Mouse (Mus musculus): Measurements from ENCODE around the gene Ccdc116. TPM values are rescaled to one million over a fixed set of nuclear protein-coding genes. Genes with fewer than 3 reads are reported as not detected.

Ccdc116 gene
- 0.20 and 0.44 TPM in 2 replicates for polyA plus RNA-seq (2015; fragmentation: Nextera tagmentation; extraction: Ambion mirVana)

- WGBS: under 1% methylated on average over 34 of the region's 34 CpGs
- H3K4me2 ChIP-seq (ENCODE audit: low read depth, low read length): peak within 1 kb of the TSS; percentile 99
- peak within 1 kb of the TSS; percentile 66 for H3K4me3 ChIP-seq (ENCODE audit: low read length)
- H3K36me3 ChIP-seq (ENCODE audit: control insufficient read depth, insufficient read depth, low read length): no peaks in the 10 kb centered on the region; the same call in 1 of the 2 replicates
- no peaks in the 10 kb centered on the region for H3K9me3 ChIP-seq (ENCODE audit: control insufficient read depth, low read length)
- no peak within 1 kb of the TSS for H3K27ac ChIP-seq (ENCODE audit: low read length)
- ATAC-seq (ENCODE audit: low read depth): peak; percentile 87
- no peaks in the 10 kb centered on the region for H3K27me3 ChIP-seq (ENCODE audit: control insufficient read depth, insufficient read depth, low read depth, low read length)
- peak within 1 kb of the TSS; percentile 67 for H3K9ac ChIP-seq (ENCODE audit: low read length)
- peaks cover 13% of the 10 kb centered on the region for H3K4me1 ChIP-seq (replicated peaks; ENCODE audit: control insufficient read depth, insufficient read depth, low read length)
These were observed at the start of gene Ccdc116 for GRCm38 (mm10) chr16:17146772-17147235. TSS of gene Ccdc116 (minus strand) at chr16:17147229.

GRCm38 (mm10) chr16:17193823-17194222 lies 46.8 kb upstream of the Ccdc116 start:
- H3K9me3 ChIP-seq (ENCODE audit: control insufficient read depth, low read length): no peaks in the 10 kb centered on the region
- H3K4me2 ChIP-seq (ENCODE audit: low read depth, low read length): no peak overlapping the region
- WGBS: 93% methylated on average over 4 of the region's 4 CpGs
- H3K36me3 ChIP-seq (ENCODE audit: control insufficient read depth, insufficient read depth, low read length): no peaks in the 10 kb centered on the region
- no peak overlapping the region for H3K4me3 ChIP-seq (ENCODE audit: low read length)
- no peak overlapping the region for H3K9ac ChIP-seq (ENCODE audit: low read length)
- no peaks in the 10 kb centered on the region for H3K4me1 ChIP-seq (replicated peaks; ENCODE audit: control insufficient read depth, insufficient read depth, low read length)
- no peaks in the 10 kb centered on the region for H3K27me3 ChIP-seq (ENCODE audit: control insufficient read depth, insufficient read depth, low read depth, low read length)
- ATAC-seq (ENCODE audit: low read depth): no peak
- no peak overlapping the region for H3K27ac ChIP-seq (ENCODE audit: low read length)

- Histone ChIP-seq H3K4me1 (replicated peaks; ENCODE audit: control insufficient read depth, insufficient read depth, low read length) (no peaks in the 10 kb centered on the region), H3K4me3 (ENCODE audit: low read length) (no peak overlapping the region), H3K9me3 (ENCODE audit: control insufficient read depth, low read length) (no peaks in the 10 kb centered on the region), H3K4me2 (ENCODE audit: low read depth, low read length) (no peak overlapping the region), H3K36me3 (ENCODE audit: control insufficient read depth, insufficient read depth, low read length) (peaks cover 6% of the 10 kb centered on the region), H3K9ac (ENCODE audit: low read length) (no peak overlapping the region), H3K27ac (ENCODE audit: low read length) (no peak overlapping the region), H3K27me3 (ENCODE audit: control insufficient read depth, insufficient read depth, low read depth, low read length) (no peaks in the 10 kb centered on the region)
- ATAC-seq (ENCODE audit: low read depth): no peak
These were observed 38.4 kb upstream of the Ccdc116 start for GRCm38 (mm10) chr16:17185475-17185874.

GRCm38 (mm10) chr16:17183003-17183402 lies 36.0 kb upstream of the Ccdc116 start:
- WGBS: 71% methylated on average over 3 of the region's 3 CpGs
- Histone ChIP-seq H3K4me1 (replicated peaks; ENCODE audit: control insufficient read depth, insufficient read depth, low read length) (no peaks in the 10 kb centered on the region), H3K9ac (ENCODE audit: low read length) (no peak overlapping the region), H3K4me2 (ENCODE audit: low read depth, low read length) (no peak overlapping the region), H3K4me3 (ENCODE audit: low read length) (no peak overlapping the region), H3K9me3 (ENCODE audit: control insufficient read depth, low read length) (no peaks in the 10 kb centered on the region), H3K36me3 (ENCODE audit: control insufficient read depth, insufficient read depth, low read length) (peaks cover 6% of the 10 kb centered on the region), H3K27ac (ENCODE audit: low read length) (no peak overlapping the region), H3K27me3 (ENCODE audit: control insufficient read depth, insufficient read depth, low read depth, low read length) (no peaks in the 10 kb centered on the region)
- no peak for ATAC-seq (ENCODE audit: low read depth)

GRCm38 (mm10) chr16:17182136-17182535 lies 35.1 kb upstream of the Ccdc116 start:
- WGBS: 72% methylated on average over 2 of the region's 2 CpGs
- H3K27ac ChIP-seq (ENCODE audit: low read length): no peak overlapping the region
- H3K9ac ChIP-seq (ENCODE audit: low read length): no peak overlapping the region
- no peak overlapping the region for H3K4me3 ChIP-seq (ENCODE audit: low read length)
- ATAC-seq (ENCODE audit: low read depth): no peak
- no peaks in the 10 kb centered on the region for H3K4me1 ChIP-seq (replicated peaks; ENCODE audit: control insufficient read depth, insufficient read depth, low read length)
- H3K4me2 ChIP-seq (ENCODE audit: low read depth, low read length): no peak overlapping the region
- H3K36me3 ChIP-seq (ENCODE audit: control insufficient read depth, insufficient read depth, low read length): peaks cover 6% of the 10 kb centered on the region
- no peaks in the 10 kb centered on the region for H3K9me3 ChIP-seq (ENCODE audit: control insufficient read depth, low read length)
- no peaks in the 10 kb centered on the region for H3K27me3 ChIP-seq (ENCODE audit: control insufficient read depth, insufficient read depth, low read depth, low read length)

- Histone ChIP-seq H3K4me3 (ENCODE audit: low read length) (no peak overlapping the region), H3K36me3 (ENCODE audit: control insufficient read depth, insufficient read depth, low read length) (peaks cover 2% of the 10 kb centered on the region), H3K4me1 (replicated peaks; ENCODE audit: control insufficient read depth, insufficient read depth, low read length) (no peaks in the 10 kb centered on the region), H3K27me3 (ENCODE audit: control insufficient read depth, insufficient read depth, low read depth, low read length) (no peaks in the 10 kb centered on the region), H3K4me2 (ENCODE audit: low read depth, low read length) (no peak overlapping the region), H3K9ac (ENCODE audit: low read length) (no peak overlapping the region), H3K27ac (ENCODE audit: low read length) (no peak overlapping the region), H3K9me3 (ENCODE audit: control insufficient read depth, low read length) (no peaks in the 10 kb centered on the region)
- ATAC-seq (ENCODE audit: low read depth): no peak
- 74% methylated on average over 4 of the region's 4 CpGs for WGBS
These were observed 34.4 kb upstream of the Ccdc116 start for GRCm38 (mm10) chr16:17181382-17181781.

GRCm38 (mm10) chr16:17179706-17180105 lies 32.7 kb upstream of the Ccdc116 start:
- H3K9ac ChIP-seq (ENCODE audit: low read length): no peak overlapping the region
- no peaks in the 10 kb centered on the region for H3K9me3 ChIP-seq (ENCODE audit: control insufficient read depth, low read length)
- H3K4me2 ChIP-seq (ENCODE audit: low read depth, low read length): no peak overlapping the region
- H3K27ac ChIP-seq (ENCODE audit: low read length): no peak overlapping the region
- ATAC-seq (ENCODE audit: low read depth): no peak
- 85% methylated on average over 3 of the region's 3 CpGs for WGBS
- H3K4me3 ChIP-seq (ENCODE audit: low read length): no peak overlapping the region
- H3K4me1 ChIP-seq (replicated peaks; ENCODE audit: control insufficient read depth, insufficient read depth, low read length): no peaks in the 10 kb centered on the region
- H3K36me3 ChIP-seq (ENCODE audit: control insufficient read depth, insufficient read depth, low read length): peaks cover 7% of the 10 kb centered on the region
- H3K27me3 ChIP-seq (ENCODE audit: control insufficient read depth, insufficient read depth, low read depth, low read length): no peaks in the 10 kb centered on the region

- Histone ChIP-seq H3K4me1 (replicated peaks; ENCODE audit: control insufficient read depth, insufficient read depth, low read length) (no peaks in the 10 kb centered on the region), H3K27me3 (ENCODE audit: control insufficient read depth, insufficient read depth, low read depth, low read length) (no peaks in the 10 kb centered on the region), H3K9ac (ENCODE audit: low read length) (no peak overlapping the region), H3K27ac (ENCODE audit: low read length) (no peak overlapping the region), H3K9me3 (ENCODE audit: control insufficient read depth, low read length) (no peaks in the 10 kb centered on the region), H3K4me3 (ENCODE audit: low read length) (no peak overlapping the region), H3K4me2 (ENCODE audit: low read depth, low read length) (no peak overlapping the region), H3K36me3 (ENCODE audit: control insufficient read depth, insufficient read depth, low read length) (peaks cover 15% of the 10 kb centered on the region)
- 100% methylated on average over 1 of the region's 1 CpGs for WGBS
- no peak for ATAC-seq (ENCODE audit: low read depth)
These were observed 30.7 kb upstream of the Ccdc116 start for GRCm38 (mm10) chr16:17177623-17178170.

GRCm38 (mm10) chr16:17175765-17176164 lies 28.7 kb upstream of the Ccdc116 start:
- peaks cover 22% of the 10 kb centered on the region for H3K36me3 ChIP-seq (ENCODE audit: control insufficient read depth, insufficient read depth, low read length)
- WGBS: 71% methylated on average over 2 of the region's 2 CpGs

More at GRCm38 (mm10) chr16:17175765-17176164, 28.7 kb upstream of the Ccdc116 start:
- no peak for ATAC-seq (ENCODE audit: low read depth)
- no peak overlapping the region for H3K4me3 ChIP-seq (ENCODE audit: low read length)
- H3K9ac ChIP-seq (ENCODE audit: low read length): no peak overlapping the region
- no peaks in the 10 kb centered on the region for H3K4me1 ChIP-seq (replicated peaks; ENCODE audit: control insufficient read depth, insufficient read depth, low read length)
- no peaks in the 10 kb centered on the region for H3K9me3 ChIP-seq (ENCODE audit: control insufficient read depth, low read length)
- H3K4me2 ChIP-seq (ENCODE audit: low read depth, low read length): no peak overlapping the region
- H3K27me3 ChIP-seq (ENCODE audit: control insufficient read depth, insufficient read depth, low read depth, low read length): no peaks in the 10 kb centered on the region
- H3K27ac ChIP-seq (ENCODE audit: low read length): no peak overlapping the region

Measured in lung, embryonic 16.5 days (tissue).